Mouse (Mus musculus) neural tube, embryonic 14.5 days (tissue): ENCODE results near the gene Olfr1423. TPM values are rescaled to one million over a fixed set of nuclear protein-coding genes. Genes with fewer than 3 reads are reported as not detected.
A peak's percentile ranks its signal among the peaks of the same experiment; 100 is the strongest.

Source experiments
- ATAC-seq: fragments of 200-750 bp; cut with Nextera tagmentation; 2 replicates; pipeline ENCODE4 v1.8.0; 2017; ENCODE audit warnings: low read depth, mild to moderate bottlenecking, moderate TSS enrichment, moderate library complexity
- H3K27ac ChIP-seq: fragments of 300-500 bp; sonication (generic); 2 replicates; pipeline ENCODE4 v1.5.1; 2014; ENCODE audit warnings: low read depth, mild to moderate bottlenecking, control low read depth, low read length, moderate library complexity, mixed read lengths
- H3K27me3 ChIP-seq: fragments of 300-500 bp; sonication (generic); 2 replicates; pipeline ENCODE4 v1.6.1; 2014; ENCODE audit warnings: low read length; ENCODE audit not compliant: control insufficient read depth, insufficient read depth
- H3K36me3 ChIP-seq: fragments of 300-500 bp; sonication (generic); 2 replicates; pipeline ENCODE4 v1.6.1; 2014; ENCODE audit warnings: low read length, mixed read lengths; ENCODE audit not compliant: control insufficient read depth, insufficient read depth
- H3K4me1 ChIP-seq: fragments of 300-500 bp; sonication (generic); 2 replicates; pipeline ENCODE4 v1.6.1; 2014; ENCODE audit warnings: low read length; ENCODE audit not compliant: control insufficient read depth, insufficient read depth
- H3K4me2 ChIP-seq: fragments of 300-500 bp; sonication (generic); 2 replicates; pipeline ENCODE4 v1.6.1; 2014; ENCODE audit warnings: mild to moderate bottlenecking, low read depth, low read length, control low read depth
- H3K4me3 ChIP-seq: fragments of 300-500 bp; sonication (generic); 2 replicates; pipeline ENCODE4 v1.5.1; 2014; ENCODE audit warnings: low read depth, low read length, control low read depth, mixed read lengths
- H3K9ac ChIP-seq: fragments of 300-500 bp; sonication (generic); replicated peaks from 2 replicates; pipeline ENCODE4 v1.6.1; 2014; ENCODE audit warnings: low read depth, mild to moderate bottlenecking, control low read depth, low read length, mixed read lengths
- H3K9me3 ChIP-seq: fragments of 300-500 bp; sonication (generic); 2 replicates; pipeline ENCODE4 v1.6.1; 2016; ENCODE audit warnings: low read length; ENCODE audit not compliant: control insufficient read depth
- WGBS: fragments of 180-500 bp; shearing (Covaris S2); extraction: QIAGEN DNeasy Blood & Tissue Kit; methylation state at CpG from one replicate; pipeline ENCODE4 v1.1.7; 2014; 5-methylcytosine and 5-hydroxymethylcytosine counted together
- polyA plus RNA-seq: library from polyadenylated mRNA; unstranded; fragments of >200 nt; fragmentation: Nextera tagmentation; extraction: Ambion mirVana; gene quantifications from 2 replicates; pipeline ENCODE4 v1.2.1, GENCODE M21; 2014

Gene Olfr1423
- polyA plus RNA-seq, 1 experiment from 2014 or later: not detected

DNA sequence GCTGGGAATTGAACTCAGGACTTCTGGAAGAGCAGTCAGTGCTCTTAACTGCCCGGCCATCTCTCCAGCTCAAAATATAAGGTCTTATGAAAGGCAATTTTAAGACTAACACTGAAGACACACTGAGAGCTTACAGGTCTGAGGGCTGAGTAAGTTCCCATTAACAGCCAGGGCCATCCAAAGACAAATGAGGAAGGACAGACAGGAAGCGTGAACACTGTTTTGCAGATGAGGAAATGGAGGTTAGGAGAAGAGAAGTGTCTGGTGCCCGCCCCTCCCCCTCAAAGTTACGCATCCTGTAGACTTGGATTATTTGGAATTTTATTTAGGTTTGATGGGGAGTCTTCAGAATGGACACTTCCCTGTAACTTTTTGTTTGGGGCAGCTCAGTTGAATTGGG, 17.0 kb downstream of the Olfr1423 start:
- 80% methylated on average over 4 of the region's 4 CpGs for WGBS
- Histone ChIP-seq H3K9ac (no peak overlapping the region), H3K4me3 (no peak overlapping the region), H3K4me2 (no peak overlapping the region), H3K27ac (no peak overlapping the region), H3K27me3 (no peaks in the 10 kb centered on the region), H3K36me3 (no peaks in the 10 kb centered on the region), H3K4me1 (no peaks in the 10 kb centered on the region), H3K9me3 (no peaks in the 10 kb centered on the region)
- no peak for ATAC-seq

DNA sequence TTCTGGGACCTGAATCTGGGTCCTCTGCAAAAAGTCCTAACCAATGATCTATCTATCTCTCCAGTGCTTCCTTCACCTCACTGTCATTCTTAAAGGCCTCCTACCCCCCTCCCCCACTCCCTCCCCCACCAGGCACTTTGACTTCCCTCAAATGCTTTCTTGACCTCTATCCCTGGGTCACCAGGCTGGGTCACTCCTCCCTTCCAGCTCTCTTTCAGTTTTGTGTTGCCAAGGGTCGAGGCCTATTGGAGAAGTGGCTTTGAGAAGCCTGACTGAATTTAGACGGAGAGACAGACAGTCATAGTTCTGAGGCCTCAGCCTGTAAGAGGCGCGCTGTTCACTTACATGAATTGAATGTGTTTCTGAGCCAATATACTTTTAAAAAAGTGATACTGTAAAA, 24.9 kb downstream of the Olfr1423 start:
- WGBS: 68% methylated on average over 4 of the region's 4 CpGs
- Histone ChIP-seq H3K36me3 (no peaks in the 10 kb centered on the region), H3K27me3 (no peaks in the 10 kb centered on the region), H3K27ac (no peak overlapping the region), H3K9me3 (no peaks in the 10 kb centered on the region), H3K4me3 (no peak overlapping the region), H3K4me1 (no peaks in the 10 kb centered on the region), H3K9ac (no peak overlapping the region), H3K4me2 (no peak overlapping the region)
- ATAC-seq: no peak

DNA sequence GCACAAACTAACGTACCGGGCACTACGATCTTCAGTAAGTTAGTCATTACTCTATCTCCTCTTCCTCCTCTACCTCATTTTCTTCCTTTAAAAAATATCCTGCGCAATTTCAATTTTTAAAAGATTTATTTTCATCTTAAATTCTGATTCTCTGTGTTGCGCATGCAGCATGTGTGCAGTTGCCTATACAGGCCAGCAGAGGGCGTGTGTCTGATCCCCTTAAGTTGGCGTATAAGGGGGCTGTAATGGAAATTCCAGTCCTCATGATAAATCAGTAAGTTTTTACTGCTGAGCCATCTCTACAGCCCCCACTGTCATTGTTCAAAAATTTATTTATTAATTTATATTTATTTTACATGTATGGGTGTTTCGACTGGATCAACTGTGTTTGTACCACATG, 25.4 kb downstream of the Olfr1423 start:
- H3K27me3 ChIP-seq: no peaks in the 10 kb centered on the region
- no peak overlapping the region for H3K4me2 ChIP-seq
- ATAC-seq: no peak
- no peak overlapping the region for H3K4me3 ChIP-seq
- 77% methylated on average over 8 of the region's 8 CpGs for WGBS
- no peaks in the 10 kb centered on the region for H3K36me3 ChIP-seq
- no peak overlapping the region for H3K27ac ChIP-seq
- no peak overlapping the region for H3K9ac ChIP-seq
- H3K9me3 ChIP-seq: no peaks in the 10 kb centered on the region
- no peaks in the 10 kb centered on the region for H3K4me1 ChIP-seq

DNA sequence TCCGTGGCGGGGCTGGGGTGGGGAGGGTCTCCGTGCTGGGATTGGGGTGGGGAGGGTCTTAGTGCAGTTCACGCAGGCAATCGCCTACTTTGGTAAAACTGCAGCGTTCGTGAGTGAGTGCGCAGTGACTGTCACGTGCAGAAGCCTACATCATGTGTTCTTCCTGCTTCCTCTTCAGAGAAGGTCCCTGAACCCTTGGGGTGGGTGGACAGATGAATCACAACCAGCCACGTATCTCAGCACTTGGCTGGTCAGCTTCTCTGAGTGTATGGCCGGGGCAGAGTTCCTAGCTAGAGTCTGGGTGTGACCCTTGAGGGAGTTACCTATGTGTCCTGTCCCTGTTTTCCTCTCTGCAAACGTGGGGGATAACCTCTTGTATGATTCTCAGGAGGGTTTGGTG, 27.9 kb downstream of the Olfr1423 start:
- peak overlapping the region; percentile 68 for H3K4me2 ChIP-seq
- H3K27me3 ChIP-seq: no peaks in the 10 kb centered on the region
- ATAC-seq: no peak
- no peak overlapping the region for H3K27ac ChIP-seq
- no peaks in the 10 kb centered on the region for H3K36me3 ChIP-seq
- no peaks in the 10 kb centered on the region for H3K4me1 ChIP-seq
- WGBS: under 1% methylated on average over 10 of the region's 12 CpGs
- H3K9me3 ChIP-seq: no peaks in the 10 kb centered on the region
- no peak overlapping the region; the same call in 1 of the 2 replicates for H3K9ac ChIP-seq
- H3K4me3 ChIP-seq: peak overlapping the region; percentile 45

DNA sequence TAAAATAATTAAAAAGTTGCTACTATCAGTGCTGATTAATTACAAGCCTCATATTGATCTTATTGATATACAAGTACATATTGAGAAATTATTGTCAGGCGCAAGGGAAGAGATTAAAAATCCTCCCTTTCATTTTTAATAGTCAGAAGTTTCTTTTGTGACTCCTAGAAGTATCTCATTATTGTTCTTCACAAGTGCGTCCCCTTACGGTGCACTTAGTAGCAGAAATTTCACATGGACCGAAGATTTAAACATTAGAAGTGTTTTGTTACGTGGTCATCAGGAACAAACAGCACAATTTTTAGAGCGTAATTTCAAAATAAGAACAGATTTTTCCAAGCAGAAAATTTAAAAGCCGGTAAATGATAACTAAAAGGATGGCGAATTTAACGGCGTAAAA, 28.5 kb downstream of the Olfr1423 start:
- Histone ChIP-seq H3K9ac (no peak overlapping the region; the same call in 1 of the 2 replicates), H3K4me3 (peak overlapping the region; percentile 45), H3K4me2 (peak overlapping the region; percentile 68), H3K4me1 (no peaks in the 10 kb centered on the region), H3K36me3 (no peaks in the 10 kb centered on the region), H3K9me3 (no peaks in the 10 kb centered on the region), H3K27ac (no peak overlapping the region), H3K27me3 (no peaks in the 10 kb centered on the region)
- WGBS: 1% methylated on average over 10 of the region's 10 CpGs
- no peak for ATAC-seq

DNA sequence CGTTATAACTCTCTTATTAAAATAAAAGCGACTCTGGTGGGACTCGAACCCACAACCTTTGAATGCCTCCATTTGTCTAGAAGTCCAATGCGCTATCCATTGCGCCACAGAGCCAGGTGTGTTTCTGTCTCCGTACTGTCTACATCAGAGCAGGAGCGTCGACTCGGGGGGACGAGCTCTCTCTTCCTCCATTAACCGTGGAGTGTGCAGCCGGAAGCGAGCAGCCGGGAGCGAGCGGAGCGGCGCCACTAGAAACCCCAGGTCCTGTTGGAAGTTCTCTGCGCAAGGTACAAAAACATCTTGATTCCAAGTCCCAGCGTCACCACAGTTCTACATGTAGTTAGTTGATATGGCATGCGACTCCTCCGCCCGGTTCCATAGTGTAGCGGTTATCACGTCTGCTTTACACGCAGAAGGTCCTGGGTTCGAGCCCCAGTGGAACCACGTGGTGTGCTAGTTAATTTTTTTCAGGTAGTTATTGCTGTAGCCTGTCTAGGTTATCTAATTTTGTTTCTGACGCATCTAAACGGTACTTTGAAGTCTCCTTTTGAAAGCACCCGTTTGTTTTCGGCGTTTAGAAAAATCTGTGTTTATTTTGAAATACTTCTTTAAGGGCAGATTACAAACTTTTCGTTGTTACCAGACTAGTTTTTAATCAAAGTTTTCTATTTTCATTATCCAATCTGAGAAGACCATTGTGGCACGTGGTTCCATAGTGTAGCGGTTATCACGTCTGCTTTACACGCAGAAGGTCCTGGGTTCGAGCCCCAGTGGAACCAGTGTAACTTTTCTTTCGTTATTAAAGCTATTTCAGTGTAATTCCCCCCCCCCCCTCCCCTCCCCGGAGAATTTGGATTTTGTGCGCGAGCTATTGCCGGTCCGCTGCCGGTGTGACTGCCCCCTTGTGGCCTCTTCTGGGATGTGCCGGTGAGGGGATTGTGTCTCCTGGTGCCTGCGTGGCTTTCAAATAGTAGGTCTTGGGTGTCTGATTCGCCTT, 29.3 kb downstream of the Olfr1423 start:
- Histone ChIP-seq H3K4me3 (peak overlapping the region; percentile 45), H3K36me3 (no peaks in the 10 kb centered on the region), H3K4me2 (peak overlapping the region; percentile 68), H3K27me3 (no peaks in the 10 kb centered on the region), H3K9ac (0 out of 2 replicates have a peak overlapping the region, but pooled peaks have one; percentile 28), H3K4me1 (0 out of 2 replicates have a peak, but pooled peaks cover 1% of the 10 kb centered on the region), H3K27ac (0 out of 2 replicates have a peak overlapping the region, but pooled peaks have one; percentile 55), H3K9me3 (no peaks in the 10 kb centered on the region)
- peak; percentile 86 for ATAC-seq
- under 1% methylated on average over 49 of the region's 49 CpGs for WGBS

DNA sequence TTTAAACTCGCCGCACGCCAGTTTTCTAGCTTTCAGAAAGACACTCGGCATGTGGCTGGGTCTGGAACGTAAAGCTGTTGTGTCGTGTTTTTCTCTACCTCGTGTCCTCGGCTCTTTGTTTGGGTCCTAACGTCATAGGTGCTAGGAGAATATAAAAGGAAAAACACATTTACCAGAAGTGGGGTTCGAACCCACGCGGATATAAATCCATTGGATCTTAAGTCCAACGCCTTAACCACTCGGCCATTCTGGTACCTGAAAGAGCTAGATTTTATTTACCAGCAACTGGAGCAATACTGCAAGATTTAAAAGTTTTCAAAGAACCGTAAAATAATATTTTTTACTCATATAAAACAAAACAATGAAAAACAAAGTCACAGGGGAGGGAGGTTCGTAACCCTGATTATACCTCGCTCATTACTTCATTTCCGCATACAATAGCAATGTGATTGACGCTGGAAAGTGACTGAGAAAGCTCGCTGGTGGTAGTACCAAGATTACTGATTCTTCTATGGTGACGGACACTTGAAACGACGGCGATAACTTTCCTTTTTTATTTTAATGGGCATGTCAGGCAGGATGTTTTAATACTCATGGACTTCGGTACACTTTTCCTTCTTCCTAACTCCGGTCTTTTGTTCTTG, 30.1 kb downstream of the Olfr1423 start:
- H3K9ac ChIP-seq: peak overlapping the region; percentile 67
- H3K4me3 ChIP-seq: peak overlapping the region; percentile 45
- H3K27ac ChIP-seq: peak overlapping the region; percentile 80
- no peaks in the 10 kb centered on the region for H3K36me3 ChIP-seq
- 0 out of 2 replicates have a peak, but pooled peaks cover 3% of the 10 kb centered on the region for H3K4me1 ChIP-seq
- H3K4me2 ChIP-seq: peak overlapping the region; percentile 68
- H3K27me3 ChIP-seq: no peaks in the 10 kb centered on the region
- 0% methylated on average over 26 of the region's 26 CpGs for WGBS
- peak; percentile 79 for ATAC-seq
- no peaks in the 10 kb centered on the region for H3K9me3 ChIP-seq

DNA sequence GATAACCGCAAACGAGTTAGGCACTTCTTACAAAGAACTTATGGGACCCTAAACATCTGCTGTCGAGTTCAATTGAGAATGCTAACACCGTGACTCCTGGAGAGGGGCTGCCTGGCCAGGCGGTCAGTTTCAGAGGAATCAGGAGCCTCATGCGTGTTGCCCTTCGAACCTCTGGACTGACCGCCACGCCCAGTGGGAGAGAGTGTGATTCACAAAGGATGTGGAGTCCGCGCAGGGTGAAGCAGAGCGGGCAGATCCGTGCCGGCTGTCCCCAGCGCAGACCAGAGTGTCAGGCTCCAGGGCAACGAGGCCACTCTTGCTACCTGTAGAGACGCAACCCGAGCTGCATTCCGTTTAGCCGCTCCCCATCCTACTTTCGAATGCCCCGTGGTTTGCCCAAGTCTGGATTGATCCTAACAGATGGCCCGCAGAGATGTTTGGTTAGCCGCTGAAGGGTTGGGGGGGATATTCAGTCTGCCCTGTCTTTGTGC, 30.8 kb downstream of the Olfr1423 start:
- H3K9me3 ChIP-seq: no peaks in the 10 kb centered on the region
- no peaks in the 10 kb centered on the region for H3K36me3 ChIP-seq
- ATAC-seq: peak; percentile 25
- H3K4me1 ChIP-seq: 0 out of 2 replicates have a peak, but pooled peaks cover 3% of the 10 kb centered on the region
- WGBS: under 1% methylated on average over 24 of the region's 24 CpGs
- H3K27me3 ChIP-seq: no peaks in the 10 kb centered on the region
- peak overlapping the region; percentile 80 for H3K27ac ChIP-seq
- H3K4me3 ChIP-seq: peak overlapping the region; percentile 45
- H3K9ac ChIP-seq: peak overlapping the region; percentile 67
- peak overlapping the region; percentile 68 for H3K4me2 ChIP-seq
